Mouse (Mus musculus): ENCODE data around the gene Chd5. TPM values are rescaled to one million over a fixed set of nuclear protein-coding genes. Genes with fewer than 3 reads are reported as not detected.

Gene Chd5
- polyA plus RNA-seq, 1 experiment = 1.0 TPM

GRCm38 (mm10) chr4:152298836-152299235 is 39.6 kb upstream of the Chd5 start:
- peak overlapping the region; percentile 45 for H3K4me3 ChIP-seq

GRCm38 (mm10) chr4:152300375-152300774 is 38.1 kb upstream of the Chd5 start:
- Histone ChIP-seq H3K79me2 (ENCODE audit: control insufficient read depth, insufficient read depth) (peaks cover 10% of the 10 kb centered on the region), H3K4me2 (ENCODE audit: low read depth) (no peak overlapping the region), H3K36me3 (ENCODE audit: control insufficient read depth, insufficient read depth) (no peaks in the 10 kb centered on the region), H3K27me3 (ENCODE audit: control insufficient read depth, insufficient read depth, insufficient read length) (no peaks in the 10 kb centered on the region), H3ac (ENCODE audit: control insufficient read depth, insufficient read length) (no peak overlapping the region), H3K4me3 (no peak overlapping the region)
- no peak for TF ChIP-seq MYOD1 (IDR thresholded peaks at IDR 0.05; ENCODE audit: control insufficient read depth in 1 of 3, insufficient read length in 2 of 3, low read depth in 2 of 3)
- no peak for TF ChIP-seq MYOG (IDR thresholded peaks at IDR 0.05; ENCODE audit: control insufficient read depth in 1 of 3, insufficient read depth in 1 of 3, insufficient read length in 2 of 3, low read depth in 2 of 3)

More at GRCm38 (mm10) chr4:152298836-152299235, 39.6 kb upstream of the Chd5 start:
- TF ChIP-seq MYOG (IDR thresholded peaks at IDR 0.05; ENCODE audit: control insufficient read depth in 1 of 3, insufficient read depth in 1 of 3, insufficient read length in 2 of 3, low read depth in 2 of 3) (no peak), POLR2A (IDR thresholded peaks at IDR 0.05; ENCODE audit: insufficient read length, low read depth) (no peak), POLR2AphosphoS2 (IDR thresholded peaks at IDR 0.05; ENCODE audit: insufficient read length, low read depth) (no peak), REST (IDR thresholded peaks at IDR 0.05; ENCODE audit: insufficient read depth, insufficient read length) (no peak), MAX (IDR thresholded peaks at IDR 0.05; ENCODE audit: low read depth) (no peak), SRF (IDR thresholded peaks at IDR 0.05; ENCODE audit: control insufficient read depth, insufficient read length, low read depth) (no peak), TCF12 (IDR thresholded peaks at IDR 0.05; ENCODE audit: insufficient read depth, poor library complexity, severe bottlenecking) (no peak), CEBPB (IDR thresholded peaks at IDR 0.05; ENCODE audit: insufficient read depth, poor library complexity, severe bottlenecking) (no peak), E2F4 (IDR thresholded peaks at IDR 0.05; ENCODE audit: insufficient read depth) (no peak), TCF3 (IDR thresholded peaks at IDR 0.05; ENCODE audit: insufficient read length, low read depth) (no peak), MYOD1 (IDR thresholded peaks at IDR 0.05; ENCODE audit: control insufficient read depth in 1 of 3, insufficient read length in 2 of 3, low read depth in 2 of 3) (no peak), USF1 (IDR thresholded peaks at IDR 0.05; ENCODE audit: low read depth) (no peak)
- Histone ChIP-seq H3ac (ENCODE audit: control insufficient read depth, insufficient read length) (no peak overlapping the region), H3K36me3 (ENCODE audit: control insufficient read depth, insufficient read depth) (no peaks in the 10 kb centered on the region), H3K27me3 (ENCODE audit: control insufficient read depth, insufficient read depth, insufficient read length) (no peaks in the 10 kb centered on the region), H3K79me2 (ENCODE audit: control insufficient read depth, insufficient read depth) (peaks cover 10% of the 10 kb centered on the region), H3K4me2 (ENCODE audit: low read depth) (peak overlapping the region; percentile 86)

DNA sequence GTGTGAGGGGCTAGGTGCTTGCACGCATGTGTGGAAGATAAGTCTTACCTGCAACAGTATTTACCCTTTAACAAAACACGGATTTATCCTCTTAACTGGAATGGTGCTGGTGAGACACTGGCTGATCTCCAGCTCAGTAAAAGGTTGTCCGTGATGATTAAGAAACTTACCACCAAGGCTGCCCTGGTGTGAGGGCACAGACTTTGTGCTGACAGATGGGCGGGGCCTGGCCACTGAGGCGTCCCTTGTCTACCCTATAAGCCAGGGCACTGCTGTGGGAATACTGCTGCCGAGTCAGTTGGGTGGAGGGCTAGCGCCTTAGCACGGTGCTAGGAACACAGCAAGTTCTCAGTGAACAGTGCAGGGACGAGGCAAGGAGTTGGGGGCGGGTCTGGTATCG is 36.4 kb upstream of the Chd5 start:
- Histone ChIP-seq H3K36me3 (ENCODE audit: control insufficient read depth, insufficient read depth) (no peaks in the 10 kb centered on the region), H3K4me2 (ENCODE audit: low read depth) (no peak overlapping the region), H3K4me3 (no peak overlapping the region), H3K79me2 (ENCODE audit: control insufficient read depth, insufficient read depth) (peaks cover 10% of the 10 kb centered on the region), H3K27me3 (ENCODE audit: control insufficient read depth, insufficient read depth, insufficient read length) (no peaks in the 10 kb centered on the region), H3ac (ENCODE audit: control insufficient read depth, insufficient read length) (no peak overlapping the region)
- TF ChIP-seq SRF (IDR thresholded peaks at IDR 0.05; ENCODE audit: control insufficient read depth, insufficient read length, low read depth) (no peak), USF1 (IDR thresholded peaks at IDR 0.05; ENCODE audit: low read depth) (no peak), MYOD1 (IDR thresholded peaks at IDR 0.05; ENCODE audit: control insufficient read depth in 1 of 3, insufficient read length in 2 of 3, low read depth in 2 of 3) (no peak), POLR2AphosphoS2 (IDR thresholded peaks at IDR 0.05; ENCODE audit: insufficient read length, low read depth) (no peak), E2F4 (IDR thresholded peaks at IDR 0.05; ENCODE audit: insufficient read depth) (no peak), TCF3 (IDR thresholded peaks at IDR 0.05; ENCODE audit: insufficient read length, low read depth) (no peak), CEBPB (IDR thresholded peaks at IDR 0.05; ENCODE audit: insufficient read depth, poor library complexity, severe bottlenecking) (no peak), TCF12 (IDR thresholded peaks at IDR 0.05; ENCODE audit: insufficient read depth, poor library complexity, severe bottlenecking) (no peak), MYOG (IDR thresholded peaks at IDR 0.05; ENCODE audit: control insufficient read depth in 1 of 3, insufficient read depth in 1 of 3, insufficient read length in 2 of 3, low read depth in 2 of 3) (no peak), REST (IDR thresholded peaks at IDR 0.05; ENCODE audit: insufficient read depth, insufficient read length) (no peak)

DNA sequence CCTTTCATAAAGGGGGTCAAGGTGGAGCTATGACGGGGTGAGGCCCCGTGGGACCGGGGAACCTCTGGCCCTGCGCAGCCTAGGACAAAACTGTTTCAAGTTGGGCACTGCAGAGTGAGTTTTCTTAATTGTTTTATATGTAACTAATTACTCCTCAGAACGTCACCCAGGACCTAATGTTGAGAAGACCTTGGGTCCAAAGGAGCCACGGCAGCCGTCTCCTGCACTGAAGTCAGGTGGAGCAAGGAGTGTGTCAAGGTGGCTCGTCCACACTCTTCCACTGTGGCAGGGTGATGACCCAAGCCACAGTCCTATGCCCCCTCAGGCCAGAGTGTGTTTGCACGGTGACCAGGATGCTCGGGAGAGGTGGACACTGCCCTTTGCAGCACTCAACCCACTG is 35.3 kb upstream of the Chd5 start:
- Histone ChIP-seq H3K79me2 (ENCODE audit: control insufficient read depth, insufficient read depth) (peaks cover 5% of the 10 kb centered on the region), H3K4me3 (no peak overlapping the region), H3K4me2 (ENCODE audit: low read depth) (no peak overlapping the region), H3K36me3 (ENCODE audit: control insufficient read depth, insufficient read depth) (no peaks in the 10 kb centered on the region), H3ac (ENCODE audit: control insufficient read depth, insufficient read length) (no peak overlapping the region), H3K27me3 (ENCODE audit: control insufficient read depth, insufficient read depth, insufficient read length) (no peaks in the 10 kb centered on the region)
- TF ChIP-seq MYOG (IDR thresholded peaks at IDR 0.05; ENCODE audit: control insufficient read depth in 1 of 3, insufficient read depth in 1 of 3, insufficient read length in 2 of 3, low read depth in 2 of 3) (no peak), MYOD1 (IDR thresholded peaks at IDR 0.05; ENCODE audit: control insufficient read depth in 1 of 3, insufficient read length in 2 of 3, low read depth in 2 of 3) (no peak), REST (IDR thresholded peaks at IDR 0.05; ENCODE audit: insufficient read depth, insufficient read length) (no peak), MAX (IDR thresholded peaks at IDR 0.05; ENCODE audit: low read depth) (no peak)

DNA sequence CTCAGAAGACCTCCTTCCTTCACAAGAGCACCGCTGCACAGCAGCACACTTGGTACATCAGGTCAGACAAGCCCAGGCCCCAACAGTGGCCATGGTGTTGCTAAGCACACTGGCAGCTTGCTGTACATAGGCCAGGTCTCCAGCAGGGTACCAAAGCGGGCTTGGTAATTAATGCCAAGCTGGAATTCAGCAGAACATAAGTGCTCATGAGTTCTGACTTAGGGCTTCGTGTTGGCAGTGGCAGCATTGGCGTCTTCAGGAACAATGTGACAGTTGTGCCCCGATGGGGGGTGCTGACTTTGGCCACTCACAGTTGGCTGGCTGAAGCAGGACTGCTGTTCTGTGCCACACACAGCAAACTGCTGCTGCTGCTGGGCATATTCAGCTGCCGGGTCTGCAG is 33.8 kb upstream of the Chd5 start:
- no peaks in the 10 kb centered on the region for H3K79me2 ChIP-seq (ENCODE audit: control insufficient read depth, insufficient read depth)
- H3K4me2 ChIP-seq (ENCODE audit: low read depth) = no peak overlapping the region
- no peak overlapping the region for H3ac ChIP-seq (ENCODE audit: control insufficient read depth, insufficient read length)
- H3K4me3 ChIP-seq = no peak overlapping the region
- H3K27me3 ChIP-seq (ENCODE audit: control insufficient read depth, insufficient read depth, insufficient read length) = no peaks in the 10 kb centered on the region
- TF ChIP-seq TCF3 (IDR thresholded peaks at IDR 0.05; ENCODE audit: insufficient read length, low read depth) (no peak), MYOD1 (IDR thresholded peaks at IDR 0.05; ENCODE audit: control insufficient read depth in 1 of 3, insufficient read length in 2 of 3, low read depth in 2 of 3) (no peak), USF1 (IDR thresholded peaks at IDR 0.05; ENCODE audit: low read depth) (no peak), MAX (IDR thresholded peaks at IDR 0.05; ENCODE audit: low read depth) (no peak), SRF (IDR thresholded peaks at IDR 0.05; ENCODE audit: control insufficient read depth, insufficient read length, low read depth) (no peak), E2F4 (IDR thresholded peaks at IDR 0.05; ENCODE audit: insufficient read depth) (no peak), POLR2AphosphoS2 (IDR thresholded peaks at IDR 0.05; ENCODE audit: insufficient read length, low read depth) (no peak), REST (IDR thresholded peaks at IDR 0.05; ENCODE audit: insufficient read depth, insufficient read length) (no peak), TCF12 (IDR thresholded peaks at IDR 0.05; ENCODE audit: insufficient read depth, poor library complexity, severe bottlenecking) (no peak), CEBPB (IDR thresholded peaks at IDR 0.05; ENCODE audit: insufficient read depth, poor library complexity, severe bottlenecking) (no peak)
- H3K36me3 ChIP-seq (ENCODE audit: control insufficient read depth, insufficient read depth) = no peaks in the 10 kb centered on the region

Measured in myocyte (in vitro differentiated cells).